In genomic region chr6:31680101-31680500, GRCm38 (mm10) we compare ENCODE assay signal across 17 mouse cellular contexts.
"Had no signal": no experiment of that assay in that cellular context is flagged by ENCODE, and none has a peak within 500 bp of the region (broad histone marks: within the 10 kb centered on the region; RNA-seq: fewer than 3 reads in every experiment).

No protein-coding gene starts in this region.

- H3K27me3 ChIP-seq: limb, embryonic 13.5 days; liver, embryonic 12.5 days; liver, embryonic 15.5 days; lung, embryonic 15.5 days had no signal

- DNase-seq: kidney, adult 9 months; kidney, postnatal 14 days; kidney, postnatal 4 days; liver; lung, adult 18-20 months; lung, postnatal 10 days; lung, postnatal 36 days; thymus, adult 18-20 months; thymus, postnatal 36 days had no signal

- H3K9me3 ChIP-seq: limb, embryonic 10.5 days; limb, embryonic 13.5 days; liver, embryonic 12.5 days; liver, embryonic 15.5 days; lung, embryonic 15.5 days; megakaryocyte, embryonic 14.5 days had no signal

- ATAC-seq: liver, embryonic 12.5 days; midbrain, embryonic 16.5 days had no signal

- H3K9ac ChIP-seq: limb, embryonic 13.5 days; liver, embryonic 12.5 days; liver, embryonic 15.5 days; lung, embryonic 15.5 days had no signal

- H3K4me1 ChIP-seq: limb, embryonic 10.5 days; limb, embryonic 13.5 days; liver, embryonic 15.5 days; lung, embryonic 15.5 days had no signal

- H3K4me2 ChIP-seq: limb, embryonic 13.5 days; liver, embryonic 12.5 days; liver, embryonic 15.5 days; lung, embryonic 15.5 days; midbrain, embryonic 11.5 days had no signal

- H3K36me3 ChIP-seq: limb, embryonic 10.5 days; limb, embryonic 13.5 days; liver, embryonic 12.5 days; liver, embryonic 15.5 days; lung, embryonic 15.5 days had no signal

- H3K27ac ChIP-seq: limb, embryonic 10.5 days; limb, embryonic 13.5 days; liver, embryonic 12.5 days; liver, embryonic 15.5 days; lung, embryonic 15.5 days had no signal

- H3K4me3 ChIP-seq: limb, embryonic 10.5 days; limb, embryonic 13.5 days; liver, embryonic 12.5 days; liver, embryonic 15.5 days; lung, embryonic 15.5 days; megakaryocyte, embryonic 14.5 days had no signal
